Mouse (Mus musculus): Measurements from ENCODE around the gene Gm21693.
"Not testable (repeated sequence)": the region's sequence is repeated elsewhere in the genome, so short reads cannot be mapped to it uniquely, and the experiment has no call there.

Gene Gm21693

GRCm38 (mm10) chrY:3345229-3345628 is at the start of gene Gm21693:
Gene Gm21693 (minus strand): TSS chrY:3345329.
- DNase-seq (ENCODE audit: low read depth, low spot score): not testable (repeated sequence)

- DNase-seq (ENCODE audit: low read depth, low spot score): not testable (repeated sequence)
These were observed 4.5 kb downstream of the Gm21693 start for GRCm38 (mm10) chrY:3340661-3341060.

- DNase-seq (ENCODE audit: low read depth, low spot score): not testable (repeated sequence)
These were observed 38.8 kb downstream of the Gm21693 start, which contains the start of gene Gm21677 for GRCm38 (mm10) chrY:3306349-3306748. Gene Gm21677 (minus strand): TSS chrY:3306449.
